Mouse (Mus musculus) intestine, embryonic 16.5 days (tissue): Measurements from ENCODE around the gene Pkd1l1. TPM values are rescaled to one million over a fixed set of nuclear protein-coding genes. Genes with fewer than 3 reads are reported as not detected.

ENCODE experiments used
- ATAC-seq: fragments of 200-750 bp; cut with Nextera tagmentation; 2 replicates; pipeline ENCODE4 v1.8.0; 2017; ENCODE audit warnings: moderate TSS enrichment, moderate library complexity
- H3K27ac ChIP-seq: fragments of 300-500 bp; sonication (generic); 2 replicates; pipeline ENCODE4 v1.5.1; 2014; ENCODE audit warnings: mild to moderate bottlenecking, low read length
- H3K27me3 ChIP-seq: fragments of 300-500 bp; sonication (generic); replicated peaks from 2 replicates; pipeline ENCODE4 v1.6.1; 2014; ENCODE audit warnings: low read length, control low read depth, mixed read lengths; ENCODE audit not compliant: control insufficient read depth, insufficient read depth
- H3K36me3 ChIP-seq: fragments of 300-500 bp; sonication (generic); 2 replicates; pipeline ENCODE4 v1.6.1; 2014; ENCODE audit warnings: low read length, control low read depth; ENCODE audit not compliant: control insufficient read depth, insufficient read depth
- H3K4me1 ChIP-seq: fragments of 300-500 bp; sonication (generic); 2 replicates; pipeline ENCODE4 v1.6.1; 2014; ENCODE audit warnings: low read length, control low read depth, mixed read lengths; ENCODE audit not compliant: control insufficient read depth, insufficient read depth
- H3K4me2 ChIP-seq: fragments of 300-500 bp; sonication (generic); 2 replicates; pipeline ENCODE4 v1.6.1; 2014; ENCODE audit warnings: low read depth, low read length, control low read depth
- H3K4me3 ChIP-seq: fragments of 300-500 bp; sonication (generic); 2 replicates; pipeline ENCODE4 v1.5.1; 2014; ENCODE audit warnings: mild to moderate bottlenecking, low read length
- H3K9ac ChIP-seq: fragments of 300-500 bp; sonication (generic); 2 replicates; pipeline ENCODE4 v1.6.1; 2014; ENCODE audit warnings: low read depth, low read length
- H3K9me3 ChIP-seq: fragments of 300-500 bp; sonication (generic); 2 replicates; pipeline ENCODE4 v1.6.1; 2016; ENCODE audit warnings: low read length, control low read depth; ENCODE audit not compliant: control insufficient read depth
- WGBS: fragments of 180-500 bp; shearing (Covaris S2); extraction: QIAGEN DNeasy Blood & Tissue Kit; methylation state at CpG from one replicate; pipeline ENCODE4 v1.1.7; 2014; 5-methylcytosine and 5-hydroxymethylcytosine counted together
- polyA plus RNA-seq: library from polyadenylated mRNA; unstranded; fragments of >200 nt; fragmentation: Nextera tagmentation; extraction: Ambion mirVana; gene quantifications from 2 replicates; pipeline ENCODE4 v1.2.1, GENCODE M21; 2015

Pkd1l1 gene
- polyA plus RNA-seq, 1 experiment from 2014 or later, result 0.07 TPM

DNA sequence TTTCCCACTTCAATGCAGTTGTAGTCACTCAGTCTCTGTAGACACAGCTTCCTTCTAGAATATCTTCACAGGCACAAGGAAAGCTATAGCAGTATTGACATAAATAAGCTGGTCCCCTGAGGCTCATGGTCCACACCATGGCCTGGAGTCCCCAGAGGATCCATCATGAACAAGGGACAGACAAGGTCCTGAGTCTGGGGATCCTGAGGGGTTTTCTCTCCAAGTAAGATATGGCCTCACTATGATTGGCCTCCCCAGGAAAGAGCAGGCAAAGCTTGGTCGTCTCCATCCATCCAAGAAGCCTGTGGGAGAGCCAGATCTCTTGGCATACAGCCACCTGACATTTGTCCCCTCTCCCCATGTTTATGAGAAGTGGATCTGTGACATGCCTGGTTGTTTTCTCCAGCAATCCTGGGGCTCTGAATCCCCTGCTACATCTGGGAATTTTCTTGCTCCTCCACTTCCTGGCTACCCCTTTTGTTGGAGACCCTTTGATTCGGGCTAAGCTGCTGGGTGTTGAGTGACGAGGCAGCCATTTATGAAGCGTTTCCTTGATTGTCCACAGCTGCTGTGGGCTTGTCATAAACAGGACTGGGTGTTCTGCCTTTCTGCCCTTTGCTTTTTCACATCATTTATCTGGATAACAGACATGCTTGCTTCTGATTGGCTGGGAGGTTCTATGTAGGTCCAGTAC is 158.8 kb downstream of the Pkd1l1 start:
- WGBS, result 46% methylated on average over 4 of the region's 4 CpGs
- 0 out of 2 replicates have a peak, but pooled peaks cover 7% of the 10 kb centered on the region for H3K4me1 ChIP-seq
- H3K27ac ChIP-seq, result peak overlapping the region; percentile 3; the same call in 1 of the 2 replicates
- no peak overlapping the region for H3K4me2 ChIP-seq
- peak; percentile 53 for ATAC-seq
- no peaks in the 10 kb centered on the region for H3K36me3 ChIP-seq
- no peaks in the 10 kb centered on the region for H3K27me3 ChIP-seq
- H3K4me3 ChIP-seq, result no peak overlapping the region
- no peak overlapping the region for H3K9ac ChIP-seq
- no peaks in the 10 kb centered on the region for H3K9me3 ChIP-seq

DNA sequence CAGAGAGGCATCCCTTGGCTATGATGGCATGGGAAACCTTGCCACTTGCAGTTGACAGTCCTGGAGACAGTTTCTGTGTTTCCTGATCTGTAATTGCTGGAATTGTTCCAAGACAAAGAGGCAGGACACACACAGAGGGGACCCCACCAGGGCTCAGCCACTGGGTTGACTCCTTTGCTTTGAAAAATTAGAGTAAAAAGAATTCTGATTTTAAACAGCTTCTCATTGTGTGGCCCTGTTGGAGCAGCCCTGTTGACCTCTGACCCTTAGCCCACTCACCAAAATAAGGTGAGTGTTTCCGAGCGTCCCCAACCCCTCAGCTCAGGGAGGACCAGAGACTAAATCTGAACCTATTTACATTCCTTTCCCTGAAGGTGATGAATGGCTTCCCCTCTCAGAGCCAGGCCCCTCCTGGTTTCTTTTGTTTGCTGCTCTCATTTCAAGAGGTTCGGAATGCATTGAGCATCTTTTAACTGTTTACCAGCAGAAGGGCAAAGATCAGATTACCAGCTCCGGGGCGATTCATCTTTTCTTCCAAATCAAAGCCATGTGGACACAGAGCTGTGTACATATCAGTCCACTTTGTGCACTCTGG is 161.5 kb downstream of the Pkd1l1 start:
- Histone ChIP-seq H3K4me3 (no peak overlapping the region), H3K9ac (no peak overlapping the region), H3K27ac (peak overlapping the region; percentile 30), H3K36me3 (no peaks in the 10 kb centered on the region), H3K9me3 (no peaks in the 10 kb centered on the region), H3K27me3 (no peaks in the 10 kb centered on the region), H3K4me1 (0 out of 2 replicates have a peak, but pooled peaks cover 5% of the 10 kb centered on the region), H3K4me2 (no peak overlapping the region)
- 21% methylated on average over 5 of the region's 5 CpGs for WGBS
- ATAC-seq, result no peak

- Histone ChIP-seq H3K27me3 (no peaks in the 10 kb centered on the region), H3K36me3 (no peaks in the 10 kb centered on the region), H3K4me3 (no peak overlapping the region), H3K4me2 (no peak overlapping the region), H3K27ac (no peak overlapping the region), H3K9me3 (no peaks in the 10 kb centered on the region), H3K4me1 (0 out of 2 replicates have a peak, but pooled peaks cover 5% of the 10 kb centered on the region), H3K9ac (no peak overlapping the region)
- no peak for ATAC-seq
- 47% methylated on average over 1 of the region's 1 CpGs for WGBS
Measured at GRCm38 (mm10) chr11:8809644-8810043, 163.4 kb downstream of the Pkd1l1 start.

GRCm38 (mm10) chr11:8807009-8807408 is 166.1 kb downstream of the Pkd1l1 start:
- H3K27me3 ChIP-seq, result no peaks in the 10 kb centered on the region
- H3K4me1 ChIP-seq, result 0 out of 2 replicates have a peak, but pooled peaks cover 5% of the 10 kb centered on the region
- no peak overlapping the region for H3K4me3 ChIP-seq
- no peak overlapping the region for H3K4me2 ChIP-seq
- no peak for ATAC-seq
- no peaks in the 10 kb centered on the region for H3K36me3 ChIP-seq
- WGBS, result 86% methylated on average over 4 of the region's 4 CpGs
- no peak overlapping the region for H3K27ac ChIP-seq
- H3K9ac ChIP-seq, result no peak overlapping the region
- no peaks in the 10 kb centered on the region for H3K9me3 ChIP-seq

GRCm38 (mm10) chr11:8804178-8804577 is 168.9 kb downstream of the Pkd1l1 start:
- no peak overlapping the region for H3K27ac ChIP-seq
- H3K9me3 ChIP-seq, result no peaks in the 10 kb centered on the region
- no peak overlapping the region for H3K4me2 ChIP-seq
- no peak overlapping the region for H3K4me3 ChIP-seq
- H3K36me3 ChIP-seq, result no peaks in the 10 kb centered on the region
- H3K4me1 ChIP-seq, result no peaks in the 10 kb centered on the region
- 67% methylated on average over 3 of the region's 3 CpGs for WGBS
- no peaks in the 10 kb centered on the region for H3K27me3 ChIP-seq
- no peak overlapping the region for H3K9ac ChIP-seq
- ATAC-seq, result no peak

- 32% methylated on average over 5 of the region's 5 CpGs for WGBS
- no peak for ATAC-seq
- H3K27me3 ChIP-seq, result no peaks in the 10 kb centered on the region
- no peak overlapping the region for H3K9ac ChIP-seq
- H3K4me2 ChIP-seq, result no peak overlapping the region
- H3K4me1 ChIP-seq, result peaks cover 7% of the 10 kb centered on the region
- H3K36me3 ChIP-seq, result no peaks in the 10 kb centered on the region
- H3K4me3 ChIP-seq, result no peak overlapping the region
- H3K9me3 ChIP-seq, result no peaks in the 10 kb centered on the region
- 0 out of 2 replicates have a peak overlapping the region, but pooled peaks have one; percentile 25 for H3K27ac ChIP-seq
Measured at GRCm38 (mm10) chr11:8797486-8797885, 175.6 kb downstream of the Pkd1l1 start.

GRCm38 (mm10) chr11:8795031-8795430 is 178.0 kb downstream of the Pkd1l1 start:
- 78% methylated on average over 3 of the region's 3 CpGs for WGBS
- no peak overlapping the region for H3K9ac ChIP-seq
- no peaks in the 10 kb centered on the region for H3K27me3 ChIP-seq
- H3K36me3 ChIP-seq, result no peaks in the 10 kb centered on the region
- H3K4me2 ChIP-seq, result no peak overlapping the region
- ATAC-seq, result no peak
- H3K27ac ChIP-seq, result no peak overlapping the region
- no peak overlapping the region for H3K4me3 ChIP-seq
- peaks cover 11% of the 10 kb centered on the region for H3K4me1 ChIP-seq
- H3K9me3 ChIP-seq, result no peaks in the 10 kb centered on the region

DNA sequence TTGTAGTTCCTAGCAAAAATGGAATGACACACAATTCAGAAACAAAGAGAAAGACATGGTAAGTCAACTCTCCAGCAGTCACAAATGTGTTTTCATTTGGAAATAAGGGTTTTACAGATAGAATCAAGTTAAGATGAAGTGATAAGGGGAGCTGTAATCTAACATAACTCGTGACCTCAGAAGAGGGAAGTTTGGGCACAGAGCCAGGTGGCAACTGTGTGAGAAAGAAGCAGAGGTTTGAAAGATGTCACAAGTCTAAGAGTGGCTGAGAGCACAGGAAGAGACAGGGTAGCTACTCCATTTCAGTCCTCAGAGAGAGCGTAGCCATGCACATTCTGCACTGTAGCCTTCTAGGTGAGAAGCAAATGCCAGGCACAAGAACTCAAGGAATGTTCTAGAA is 180.9 kb downstream of the Pkd1l1 start:
- H3K27me3 ChIP-seq, result no peaks in the 10 kb centered on the region
- WGBS, result 57% methylated on average over 2 of the region's 2 CpGs
- no peak overlapping the region for H3K9ac ChIP-seq
- H3K9me3 ChIP-seq, result no peaks in the 10 kb centered on the region
- ATAC-seq, result no peak
- no peak overlapping the region for H3K4me3 ChIP-seq
- H3K4me1 ChIP-seq, result peaks cover 7% of the 10 kb centered on the region
- H3K27ac ChIP-seq, result no peak overlapping the region
- H3K4me2 ChIP-seq, result no peak overlapping the region
- H3K36me3 ChIP-seq, result no peaks in the 10 kb centered on the region

- Histone ChIP-seq H3K27me3 (no peaks in the 10 kb centered on the region), H3K9me3 (no peaks in the 10 kb centered on the region), H3K4me1 (peaks cover 7% of the 10 kb centered on the region; the same call in 1 of the 2 replicates), H3K4me2 (no peak overlapping the region), H3K36me3 (no peaks in the 10 kb centered on the region), H3K27ac (peak overlapping the region; percentile 62), H3K9ac (no peak overlapping the region), H3K4me3 (no peak overlapping the region)
- ATAC-seq, result no peak
- WGBS, result 77% methylated on average over 5 of the region's 5 CpGs
Measured at GRCm38 (mm10) chr11:8789186-8789585, 183.9 kb downstream of the Pkd1l1 start.
